Mouse (Mus musculus) forebrain, embryonic 16.5 days (tissue): Measurements from ENCODE around the gene Trip10. TPM values are rescaled to one million over a fixed set of nuclear protein-coding genes. Genes with fewer than 3 reads are reported as not detected.

ENCODE experiments used
- ATAC-seq: fragments of 200-750 bp; cut with Nextera tagmentation; 2 replicates; pipeline ENCODE4 v1.8.0; 2017; ENCODE audit warnings: mild to moderate bottlenecking, moderate library complexity
- H3K27ac ChIP-seq: fragments of 300-500 bp; sonication (generic); 2 replicates; pipeline ENCODE4 v1.5.1; 2014; ENCODE audit warnings: low read length, control low read depth
- H3K27me3 ChIP-seq: fragments of 300-500 bp; sonication (generic); replicated peaks from 2 replicates; pipeline ENCODE4 v1.6.1; 2014; ENCODE audit warnings: low read length; ENCODE audit not compliant: control insufficient read depth, insufficient read depth
- H3K36me3 ChIP-seq: fragments of 300-500 bp; sonication (generic); 2 replicates; pipeline ENCODE4 v1.6.1; 2014; ENCODE audit not compliant: control insufficient read depth, insufficient read depth
- H3K4me1 ChIP-seq: fragments of 300-500 bp; sonication (generic); replicated peaks from 2 replicates; pipeline ENCODE4 v1.6.1; 2014; ENCODE audit warnings: low read length; ENCODE audit not compliant: control insufficient read depth, insufficient read depth
- H3K4me2 ChIP-seq: fragments of 300-500 bp; sonication (generic); 2 replicates; pipeline ENCODE4 v1.6.1; 2014; ENCODE audit warnings: mild to moderate bottlenecking, low read length, control low read depth
- H3K4me3 ChIP-seq: fragments of 300-500 bp; sonication (generic); replicated peaks from 2 replicates; pipeline ENCODE4 v1.5.1; 2014; ENCODE audit warnings: mild to moderate bottlenecking, low read length, control low read depth
- H3K9ac ChIP-seq: fragments of 300-500 bp; sonication (generic); replicated peaks from 2 replicates; pipeline ENCODE4 v1.6.1; 2014; ENCODE audit warnings: low read depth, low read length, control low read depth
- H3K9me3 ChIP-seq: fragments of 300-500 bp; sonication (generic); 2 replicates; pipeline ENCODE4 v1.6.1; 2016; ENCODE audit warnings: low read length; ENCODE audit not compliant: control insufficient read depth
- WGBS: fragments of 180-500 bp; shearing (Covaris S2); extraction: QIAGEN DNeasy Blood & Tissue Kit; methylation state at CpG from one replicate; pipeline ENCODE4 v1.1.7; 2014; 5-methylcytosine and 5-hydroxymethylcytosine counted together
- polyA plus RNA-seq: library from polyadenylated mRNA; unstranded; fragments of >200 nt; fragmentation: Nextera tagmentation; extraction: Ambion mirVana; gene quantifications from 2 replicates; pipeline ENCODE4 v1.2.1, GENCODE M21; 2015

The Trip10 gene
- polyA plus RNA-seq, 1 experiment from 2014 or later, result 12.0 TPM

- no peak for ATAC-seq
- H3K4me2 ChIP-seq, result no peak overlapping the region
- 12% methylated on average over 3 of the region's 3 CpGs for WGBS
- H3K36me3 ChIP-seq, result no peaks in the 10 kb centered on the region
- H3K27me3 ChIP-seq, result no peaks in the 10 kb centered on the region
- no peak overlapping the region for H3K27ac ChIP-seq
- H3K4me3 ChIP-seq, result no peak overlapping the region
- H3K9me3 ChIP-seq, result no peaks in the 10 kb centered on the region
- H3K4me1 ChIP-seq, result no peaks in the 10 kb centered on the region
- H3K9ac ChIP-seq, result no peak overlapping the region
Measured at GRCm38 (mm10) chr17:57219884-57220207, 29.4 kb upstream of the Trip10 start.

GRCm38 (mm10) chr17:57221911-57222310 lies 27.3 kb upstream of the Trip10 start:
- H3K27me3 ChIP-seq, result no peaks in the 10 kb centered on the region
- no peak overlapping the region for H3K9ac ChIP-seq
- 82% methylated on average over 4 of the region's 4 CpGs for WGBS
- no peaks in the 10 kb centered on the region for H3K4me1 ChIP-seq
- H3K4me2 ChIP-seq, result no peak overlapping the region
- H3K4me3 ChIP-seq, result no peak overlapping the region
- no peaks in the 10 kb centered on the region for H3K36me3 ChIP-seq
- H3K27ac ChIP-seq, result no peak overlapping the region
- H3K9me3 ChIP-seq, result no peaks in the 10 kb centered on the region
- ATAC-seq, result no peak

GRCm38 (mm10) chr17:57223313-57223712 lies 25.9 kb upstream of the Trip10 start:
- Histone ChIP-seq H3K4me3 (no peak overlapping the region), H3K36me3 (no peaks in the 10 kb centered on the region), H3K4me2 (no peak overlapping the region), H3K27me3 (no peaks in the 10 kb centered on the region), H3K9ac (no peak overlapping the region), H3K4me1 (no peaks in the 10 kb centered on the region), H3K27ac (no peak overlapping the region), H3K9me3 (no peaks in the 10 kb centered on the region)
- WGBS, result 74% methylated on average over 9 of the region's 9 CpGs
- ATAC-seq, result no peak

DNA sequence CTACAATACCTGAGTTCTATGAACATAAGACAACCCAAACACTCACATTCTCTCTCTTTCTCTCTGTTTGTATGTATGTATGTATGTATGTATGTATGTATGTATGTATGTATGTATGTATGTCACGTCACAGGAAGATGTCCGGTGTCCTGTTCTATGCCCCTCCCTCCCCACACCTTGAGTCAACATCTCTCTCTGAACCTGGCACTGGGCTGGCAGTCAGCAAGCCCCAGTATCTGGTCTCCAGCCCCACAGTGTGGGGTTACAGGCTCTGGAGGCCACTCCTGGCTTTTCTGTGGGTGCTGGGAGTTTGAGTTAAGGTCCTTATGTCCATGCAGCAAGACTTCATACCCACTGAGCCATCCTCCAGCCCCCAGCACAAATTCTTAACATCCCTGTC lies 21.8 kb upstream of the Trip10 start:
- no peaks in the 10 kb centered on the region for H3K36me3 ChIP-seq
- no peaks in the 10 kb centered on the region for H3K9me3 ChIP-seq
- WGBS, result 95% methylated on average over 2 of the region's 2 CpGs
- no peak overlapping the region for H3K27ac ChIP-seq
- no peak for ATAC-seq
- H3K4me3 ChIP-seq, result no peak overlapping the region
- H3K27me3 ChIP-seq, result no peaks in the 10 kb centered on the region
- H3K4me2 ChIP-seq, result no peak overlapping the region
- no peaks in the 10 kb centered on the region for H3K4me1 ChIP-seq
- H3K9ac ChIP-seq, result no peak overlapping the region

DNA sequence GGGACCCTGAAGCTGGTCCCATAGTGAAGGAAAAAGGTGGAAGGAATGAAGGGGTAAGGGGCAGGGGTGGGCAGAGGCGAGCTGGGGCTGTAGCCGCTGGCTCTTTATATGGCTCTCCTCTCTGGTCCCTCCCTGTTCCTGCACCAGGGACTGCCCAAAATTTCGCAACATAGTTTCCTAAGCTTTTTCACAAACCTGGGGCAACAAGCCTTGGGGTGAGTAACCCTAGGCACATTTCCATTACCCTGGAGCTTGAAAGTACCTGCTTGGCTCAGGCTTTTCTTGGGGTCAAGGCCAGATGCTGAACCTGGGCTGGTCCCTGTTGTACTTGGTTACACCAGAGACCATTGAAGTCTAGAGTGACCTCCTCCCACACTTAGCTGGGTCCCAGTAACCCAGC lies 21.2 kb upstream of the Trip10 start, which contains the start of gene C3:
Gene C3, minus strand, starts transcription at position 123 of the 400 bp plus-strand sequence.
- H3K36me3 ChIP-seq, result no peaks in the 10 kb centered on the region
- no peak for ATAC-seq
- H3K9ac ChIP-seq, result no peak within 1 kb of the TSS
- no peak within 1 kb of the TSS for H3K4me2 ChIP-seq
- no peak within 1 kb of the TSS for H3K4me3 ChIP-seq
- no peaks in the 10 kb centered on the region for H3K27me3 ChIP-seq
- H3K27ac ChIP-seq, result no peak within 1 kb of the TSS
- H3K9me3 ChIP-seq, result no peaks in the 10 kb centered on the region
- no peaks in the 10 kb centered on the region for H3K4me1 ChIP-seq
- WGBS, result 86% methylated on average over 3 of the region's 3 CpGs

- Histone ChIP-seq H3K27ac (no peak overlapping the region), H3K36me3 (no peaks in the 10 kb centered on the region), H3K9ac (no peak overlapping the region), H3K27me3 (no peaks in the 10 kb centered on the region), H3K4me1 (no peaks in the 10 kb centered on the region), H3K4me2 (no peak overlapping the region), H3K9me3 (no peaks in the 10 kb centered on the region), H3K4me3 (no peak overlapping the region)
- ATAC-seq, result no peak
- 82% methylated on average over 3 of the region's 3 CpGs for WGBS
Measured at GRCm38 (mm10) chr17:57228873-57229272, 20.4 kb upstream of the Trip10 start.

- ATAC-seq, result no peak
- Histone ChIP-seq H3K9me3 (no peaks in the 10 kb centered on the region), H3K4me3 (no peak overlapping the region), H3K36me3 (0 out of 2 replicates have a peak, but pooled peaks cover 3% of the 10 kb centered on the region), H3K4me1 (no peaks in the 10 kb centered on the region), H3K27me3 (no peaks in the 10 kb centered on the region), H3K4me2 (no peak overlapping the region), H3K9ac (no peak overlapping the region), H3K27ac (no peak overlapping the region)
- 82% methylated on average over 15 of the region's 15 CpGs for WGBS
Measured at GRCm38 (mm10) chr17:57229851-57230727, 19.2 kb upstream of the Trip10 start.

DNA sequence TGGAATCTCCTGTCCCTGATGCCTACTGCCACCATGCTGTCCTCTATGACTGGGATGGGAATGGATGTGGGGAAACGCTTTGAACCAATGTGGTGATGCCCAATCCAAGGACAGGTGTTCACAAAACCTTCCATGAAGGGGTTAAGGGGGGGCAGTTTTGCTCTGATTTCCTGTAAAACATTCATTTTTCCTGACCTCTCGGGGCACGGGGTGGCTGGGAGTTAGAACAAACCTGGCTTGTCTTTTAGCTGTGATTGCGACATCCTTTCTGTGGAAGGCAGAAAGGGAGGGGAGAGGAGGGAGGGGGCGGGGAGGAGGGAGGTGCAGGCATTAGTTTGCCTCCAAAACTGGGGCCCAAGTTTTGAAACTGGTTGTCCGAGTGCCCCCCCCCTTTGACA lies 18.5 kb upstream of the Trip10 start:
- ATAC-seq, result no peak
- H3K36me3 ChIP-seq, result peaks cover 5% of the 10 kb centered on the region; the same call in 1 of the 2 replicates
- no peak overlapping the region for H3K27ac ChIP-seq
- H3K9me3 ChIP-seq, result no peaks in the 10 kb centered on the region
- H3K4me2 ChIP-seq, result no peak overlapping the region
- WGBS, result 70% methylated on average over 6 of the region's 6 CpGs
- H3K4me3 ChIP-seq, result no peak overlapping the region
- H3K9ac ChIP-seq, result no peak overlapping the region
- H3K4me1 ChIP-seq, result no peaks in the 10 kb centered on the region
- no peaks in the 10 kb centered on the region for H3K27me3 ChIP-seq

DNA sequence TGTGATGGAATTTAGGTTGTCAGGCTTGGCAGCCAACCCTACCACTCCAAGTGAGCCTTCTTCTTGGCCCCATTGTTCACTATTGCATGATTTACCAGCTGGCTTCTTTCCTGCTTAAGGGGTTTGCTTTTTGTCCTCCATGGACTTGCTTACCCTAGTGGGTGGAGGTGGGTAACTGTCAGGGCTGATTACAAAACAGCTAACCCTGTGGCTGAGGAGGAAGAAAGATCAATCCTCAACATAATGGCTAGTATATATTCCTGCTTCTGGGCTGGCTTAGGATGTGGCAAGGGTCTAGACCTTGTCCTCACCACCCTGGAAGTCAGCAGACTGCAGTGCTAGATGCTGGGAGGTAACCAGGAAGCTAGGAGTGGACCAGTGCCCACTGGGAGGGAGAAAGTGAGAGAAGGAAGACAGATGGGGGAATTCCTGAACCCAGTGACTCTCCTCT lies 17.9 kb upstream of the Trip10 start:
- no peak for ATAC-seq
- Histone ChIP-seq H3K9me3 (no peaks in the 10 kb centered on the region), H3K4me3 (no peak overlapping the region), H3K27me3 (no peaks in the 10 kb centered on the region), H3K27ac (no peak overlapping the region), H3K4me1 (no peaks in the 10 kb centered on the region), H3K36me3 (peaks cover 7% of the 10 kb centered on the region; the same call in 1 of the 2 replicates), H3K4me2 (no peak overlapping the region), H3K9ac (no peak overlapping the region)
